Mouse (Mus musculus) thymus, adult 2 months (tissue): ENCODE data around the gene Avp. TPM values are rescaled to one million over a fixed set of nuclear protein-coding genes. Genes with fewer than 3 reads are reported as not detected.
A peak's percentile ranks its signal among the peaks of the same experiment; 100 is the strongest.

Source experiments
- DNase-seq: peaks from one replicate; pipeline ENCODE4 v3.0.0; 2021
- H3K27ac ChIP-seq: fragments of 200-500 bp; 2 replicates; pipeline ENCODE4 v1.5.1; 2012; ENCODE audit warnings: low read length, control low read depth; ENCODE audit not compliant: control insufficient read depth, insufficient read depth
- H3K27me3 ChIP-seq: fragments of 200-500 bp; 2 replicates; pipeline ENCODE4 v1.6.1; 2012; ENCODE audit warnings: mild to moderate bottlenecking, low read length, moderate library complexity, mixed read lengths; ENCODE audit not compliant: control insufficient read depth, insufficient read depth
- H3K36me3 ChIP-seq: fragments of 200-500 bp; 2 replicates; pipeline ENCODE4 v1.6.1; 2012; ENCODE audit warnings: mild to moderate bottlenecking, low read length, moderate library complexity; ENCODE audit not compliant: control insufficient read depth, insufficient read depth
- H3K4me1 ChIP-seq: fragments of 200-500 bp; replicated peaks from 2 replicates; pipeline ENCODE4 v1.6.1; 2012; ENCODE audit warnings: low read length; ENCODE audit not compliant: control insufficient read depth, insufficient read depth
- H3K4me3 ChIP-seq: fragments of 200-500 bp; 2 replicates; pipeline ENCODE4 v1.5.1; 2012; ENCODE audit warnings: mild to moderate bottlenecking, low read length, control low read depth, moderate library complexity; ENCODE audit not compliant: control insufficient read depth, insufficient read depth
- CTCF ChIP-seq: fragments of 200-500 bp; IDR thresholded peaks from 2 replicates; pipeline ENCODE4 v1.5.1; 2012; ENCODE audit warnings: mild to moderate bottlenecking, control low read depth, low read length, moderate library complexity, borderline replicate concordance; ENCODE audit not compliant: control insufficient read depth, poor library complexity, insufficient read depth; ENCODE audit errors: extremely low read depth
- POLR2A ChIP-seq: fragments of 200-500 bp; IDR thresholded peaks from 2 replicates; pipeline ENCODE4 v1.6.1; 2012; ENCODE audit warnings: mild to moderate bottlenecking, low read length, control low read depth, moderate library complexity; ENCODE audit not compliant: control insufficient read depth, poor library complexity, insufficient read depth; ENCODE audit errors: extremely low read depth
- WGBS: fragments of 180-500 bp; shearing (Covaris S2); methylation state at CpG from one replicate; pipeline ENCODE4 v1.1.7; 2018; 5-methylcytosine and 5-hydroxymethylcytosine counted together
- polyA plus RNA-seq: library from polyadenylated mRNA; depleted of rRNA; stranded (reverse); fragments of >200 nt; gene quantifications from 2 replicates; pipeline ENCODE4 v1.2.3, GENCODE M21; 2012

Gene Avp
- polyA plus RNA-seq, 1 experiment = 1.9 TPM

- peak; percentile 35 for DNase-seq
- Histone ChIP-seq H3K4me1 (peaks cover 15% of the 10 kb centered on the region), H3K36me3 (peaks cover 36% of the 10 kb centered on the region), H3K27me3 (no peaks in the 10 kb centered on the region), H3K27ac (no peak overlapping the region), H3K4me3 (no peak overlapping the region)
- 19% methylated on average over 7 of the region's 7 CpGs for WGBS
- TF ChIP-seq CTCF = no peak
- no peak for TF ChIP-seq POLR2A
These were observed 27.5 kb downstream of the Avp start for GRCm38 (mm10) chr2:130554841-130555240.

- H3K27ac ChIP-seq = no peak overlapping the region
- TF ChIP-seq CTCF (no peak), POLR2A (no peak)
- no peaks in the 10 kb centered on the region for H3K27me3 ChIP-seq
- peaks cover 8% of the 10 kb centered on the region; the same call in 1 of the 2 replicates for H3K4me1 ChIP-seq
- no peak for DNase-seq
- H3K4me3 ChIP-seq = no peak overlapping the region
- WGBS = 67% methylated on average over 8 of the region's 8 CpGs
- H3K36me3 ChIP-seq = peaks cover 71% of the 10 kb centered on the region
These were observed 35.4 kb downstream of the Avp start for GRCm38 (mm10) chr2:130546957-130547356.

- 9% methylated on average over 9 of the region's 9 CpGs for WGBS
- TF ChIP-seq CTCF = no peak
- TF ChIP-seq POLR2A = no peak
- Histone ChIP-seq H3K27ac (peak overlapping the region; percentile 95), H3K36me3 (peaks cover 38% of the 10 kb centered on the region), H3K4me3 (peak overlapping the region; percentile 38), H3K4me1 (peaks cover 39% of the 10 kb centered on the region), H3K27me3 (no peaks in the 10 kb centered on the region)
- peak; percentile 74 for DNase-seq
These were observed 42.1 kb downstream of the Avp start for GRCm38 (mm10) chr2:130540266-130540665.

GRCm38 (mm10) chr2:130538876-130539546 is 43.3 kb downstream of the Avp start:
- 51% methylated on average over 8 of the region's 8 CpGs for WGBS
- Histone ChIP-seq H3K36me3 (peaks cover 30% of the 10 kb centered on the region), H3K27ac (peak overlapping the region; percentile 95)

GRCm38 (mm10) chr2:130536890-130537289 is 45.5 kb downstream of the Avp start:
- no peak overlapping the region for H3K27ac ChIP-seq
- WGBS = 94% methylated on average over 3 of the region's 3 CpGs
- no peak overlapping the region for H3K4me3 ChIP-seq
- H3K36me3 ChIP-seq = peaks cover 15% of the 10 kb centered on the region
- TF ChIP-seq POLR2A (no peak), CTCF (no peak)
- DNase-seq = no peak
- peaks cover 54% of the 10 kb centered on the region for H3K4me1 ChIP-seq
- no peaks in the 10 kb centered on the region for H3K27me3 ChIP-seq

More at GRCm38 (mm10) chr2:130538876-130539546, 43.3 kb downstream of the Avp start:
- Histone ChIP-seq H3K27me3 (no peaks in the 10 kb centered on the region), H3K4me3 (peak overlapping the region; percentile 38; the same call in 1 of the 2 replicates), H3K4me1 (peaks cover 43% of the 10 kb centered on the region)
- TF ChIP-seq CTCF (no peak), POLR2A (no peak)
- DNase-seq = peak; percentile 45

- no peaks in the 10 kb centered on the region for H3K27me3 ChIP-seq
- H3K36me3 ChIP-seq = peaks cover 10% of the 10 kb centered on the region; the same call in 1 of the 2 replicates
- no peak overlapping the region for H3K27ac ChIP-seq
- 81% methylated on average over 6 of the region's 6 CpGs for WGBS
- no peak for DNase-seq
- peaks cover 55% of the 10 kb centered on the region for H3K4me1 ChIP-seq
- no peak for TF ChIP-seq POLR2A
- TF ChIP-seq CTCF = no peak
- H3K4me3 ChIP-seq = no peak overlapping the region
These were observed 47.3 kb downstream of the Avp start for GRCm38 (mm10) chr2:130535017-130535416.
